Mouse (Mus musculus): ENCODE results near the gene Cd6. TPM values are rescaled to one million over a fixed set of nuclear protein-coding genes. Genes with fewer than 3 reads are reported as not detected.
A peak's percentile ranks its signal among the peaks of the same experiment; 100 is the strongest.

Cd6 gene
- total RNA-seq, 2 experiments from 2014 or later: 0.14 to 0.41 TPM

DNA sequence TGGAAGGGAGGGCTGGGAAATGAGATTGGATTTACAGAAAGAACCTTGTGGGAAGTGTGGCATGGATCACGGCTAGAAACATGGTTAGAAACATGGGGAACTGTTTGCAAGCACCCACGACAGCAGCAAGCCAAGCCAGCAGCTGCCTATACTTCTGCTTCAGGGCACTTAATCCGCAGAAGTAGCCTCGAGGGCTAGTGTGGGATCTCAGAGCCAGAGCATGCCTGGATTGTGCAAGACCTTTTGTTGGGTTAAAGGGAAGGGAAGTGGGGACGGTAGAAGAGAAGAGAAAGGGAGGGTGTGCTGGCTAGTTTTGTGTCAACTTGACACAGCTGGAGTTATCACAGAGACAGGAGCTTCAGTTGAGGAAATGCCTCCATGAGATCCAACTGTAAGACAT is 26.1 kb downstream of the Cd6 start:
- no peak for DNase-seq (ENCODE audit: low spot score in 2 of 2)

DNA sequence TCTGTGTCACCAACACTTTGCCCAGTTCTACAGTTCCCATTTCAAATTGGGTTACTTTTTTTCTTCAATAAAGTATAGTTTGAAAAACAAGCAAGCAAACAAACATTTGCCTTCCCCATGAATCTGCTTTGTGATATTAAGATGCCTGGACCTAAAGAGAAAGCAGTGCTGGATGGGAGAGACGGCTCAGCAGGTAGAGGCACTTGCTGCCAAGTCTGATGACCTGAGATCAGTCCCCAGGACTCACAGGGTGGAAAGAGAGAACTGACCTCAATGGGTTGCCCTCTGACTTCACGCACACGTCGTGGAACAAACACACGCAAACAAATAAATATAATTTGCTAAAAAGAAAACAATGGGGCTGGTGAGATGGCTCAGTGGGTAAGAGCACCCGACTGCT is 28.0 kb downstream of the Cd6 start:
- no peak for DNase-seq (ENCODE audit: low spot score in 2 of 2)

DNA sequence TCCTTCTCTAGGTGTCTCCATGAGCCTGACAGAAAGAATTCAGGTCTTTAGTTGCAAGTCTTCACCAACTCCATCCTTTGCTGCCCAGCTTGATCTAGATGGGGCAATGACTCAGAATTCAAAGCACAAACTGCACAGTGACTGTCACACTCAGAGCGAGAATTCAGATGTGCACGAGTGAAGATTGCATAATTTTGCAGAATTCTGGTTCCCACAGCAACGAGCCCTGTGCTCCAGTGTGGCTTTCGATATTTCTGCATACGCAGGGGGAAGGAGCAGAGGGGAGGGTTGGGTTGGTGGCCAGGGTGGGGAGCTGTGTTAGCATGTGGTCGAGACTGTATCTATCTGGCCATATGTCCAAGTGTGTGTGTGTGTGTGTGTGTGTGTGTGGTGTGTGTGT is 28.8 kb downstream of the Cd6 start:
- peak; percentile 65 to 76 for DNase-seq (ENCODE audit: low spot score in 2 of 2)

- DNase-seq (ENCODE audit: low spot score in 2 of 2): no peak
Measured at GRCm38 (mm10) chr19:10799155-10799554, 30.7 kb downstream of the Cd6 start.

DNA sequence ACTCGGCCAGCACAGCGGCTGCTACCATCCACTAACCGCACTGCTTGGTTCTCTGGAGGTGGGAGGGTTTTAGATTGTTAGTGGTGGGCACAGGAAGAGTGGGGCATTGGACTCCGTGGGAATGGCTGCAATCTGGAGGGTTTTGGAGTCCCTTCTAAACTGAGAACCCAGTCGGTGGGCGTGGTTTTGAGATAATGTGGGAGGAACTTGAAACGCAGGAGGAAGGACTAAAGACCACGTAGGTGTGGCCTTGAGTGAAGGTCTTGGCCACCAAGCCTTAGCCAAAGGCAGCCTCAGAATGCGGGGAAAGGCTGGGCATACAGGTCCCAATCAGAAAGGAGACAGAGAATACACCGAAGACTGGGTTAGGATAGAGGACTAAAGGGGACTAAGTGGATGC is 31.3 kb downstream of the Cd6 start:
- no peak for DNase-seq (ENCODE audit: low spot score in 2 of 2)

DNA sequence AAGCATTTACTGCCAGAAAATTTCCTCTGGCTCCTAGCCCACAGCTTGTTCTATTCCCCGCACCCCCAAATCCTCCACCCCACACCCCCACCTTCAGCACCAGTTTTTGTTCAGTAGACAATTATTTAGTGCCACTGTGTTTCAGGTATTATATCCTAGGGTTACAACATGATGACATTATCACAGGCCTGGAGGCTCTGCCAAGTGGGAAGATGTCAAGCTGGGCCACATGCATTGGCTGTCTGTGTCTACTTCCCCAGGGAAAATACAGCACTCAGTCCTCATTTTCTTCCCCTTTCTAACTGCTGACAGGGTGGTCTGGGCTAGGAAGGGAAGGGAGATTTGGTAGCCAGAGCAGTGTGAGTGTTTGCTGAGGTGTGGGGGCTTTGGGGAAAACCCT is 34.9 kb downstream of the Cd6 start:
- DNase-seq (ENCODE audit: low spot score in 2 of 2): no peak

GRCm38 (mm10) chr19:10793044-10793443 is 36.8 kb downstream of the Cd6 start:
- no peak for DNase-seq (ENCODE audit: low spot score in 2 of 2)

DNA sequence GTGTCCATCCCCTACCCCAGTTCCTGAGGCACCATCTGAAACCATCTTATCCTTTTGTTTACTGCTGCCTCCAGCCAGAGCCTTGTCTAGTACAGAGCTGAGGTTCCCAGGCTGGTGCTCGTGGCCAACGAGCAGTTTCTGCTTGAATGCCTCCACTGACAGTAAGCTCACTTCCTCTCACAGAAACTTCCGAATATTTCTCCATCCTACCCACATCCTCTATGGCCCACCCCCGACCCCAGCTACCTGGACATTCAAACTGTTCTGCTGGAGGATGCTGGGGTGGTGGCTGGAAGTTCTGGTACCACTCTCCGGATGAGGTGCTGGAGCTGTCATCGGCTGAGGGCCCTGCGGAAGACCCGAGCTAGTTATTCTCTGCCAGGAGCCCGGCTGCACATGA is 39.5 kb downstream of the Cd6 start:
- no peak for DNase-seq (ENCODE audit: low spot score in 2 of 2)

GRCm38 (mm10) chr19:10788242-10788641 is 41.6 kb downstream of the Cd6 start:
- no peak for DNase-seq (ENCODE audit: low spot score in 2 of 2)

- no peak for DNase-seq (ENCODE audit: low spot score in 2 of 2)
Measured at GRCm38 (mm10) chr19:10787406-10787805, 42.5 kb downstream of the Cd6 start.

DNA sequence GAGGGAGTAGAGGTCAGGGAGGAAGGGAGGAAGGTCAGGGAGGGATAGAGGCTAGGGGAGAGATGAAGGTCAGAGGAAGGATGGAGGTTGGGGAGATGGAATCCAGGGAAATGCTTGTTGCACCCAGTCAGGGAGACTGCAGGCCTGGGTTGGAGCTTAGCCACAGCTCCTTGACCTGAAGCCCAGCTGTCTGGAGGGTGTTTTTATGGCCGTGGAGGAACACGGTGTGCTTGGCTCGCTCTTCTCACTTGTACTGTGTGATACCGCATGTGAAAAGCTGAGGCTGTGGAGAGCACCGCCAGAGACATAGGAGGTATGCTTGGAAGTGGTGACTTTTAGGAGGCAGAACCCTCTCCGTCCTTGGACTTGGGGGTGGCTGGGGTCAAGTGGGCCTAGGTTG is 43.1 kb downstream of the Cd6 start:
- DNase-seq (ENCODE audit: low spot score in 2 of 2): no peak

GRCm38 (mm10) chr19:10784796-10785459 is 44.9 kb downstream of the Cd6 start:
- peak; percentile 45 to 49 for DNase-seq (ENCODE audit: low spot score in 2 of 2)

DNA sequence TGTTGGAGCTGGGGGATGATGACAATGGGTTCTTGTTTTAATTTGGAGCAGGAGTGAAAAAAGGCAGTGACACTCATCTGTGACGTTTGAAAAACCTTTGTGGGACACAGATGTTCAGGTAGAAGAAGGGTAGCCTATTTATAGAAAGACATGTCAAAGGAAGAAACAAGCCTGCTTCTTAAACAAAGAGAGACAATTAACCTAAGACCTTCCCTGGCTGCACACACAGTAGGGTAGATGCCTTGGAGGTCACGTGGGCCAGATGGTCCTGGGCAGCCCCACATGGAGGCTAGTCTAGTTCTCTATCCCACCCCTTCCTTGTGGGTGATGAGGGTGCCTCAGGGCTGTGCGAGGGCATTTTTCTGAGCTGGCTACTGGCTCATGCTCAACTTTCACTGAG is 45.8 kb downstream of the Cd6 start:
- no peak for DNase-seq (ENCODE audit: low spot score in 2 of 2)

GRCm38 (mm10) chr19:10783168-10783567 is 46.7 kb downstream of the Cd6 start:
- no peak for DNase-seq (ENCODE audit: low spot score in 2 of 2)

DNA sequence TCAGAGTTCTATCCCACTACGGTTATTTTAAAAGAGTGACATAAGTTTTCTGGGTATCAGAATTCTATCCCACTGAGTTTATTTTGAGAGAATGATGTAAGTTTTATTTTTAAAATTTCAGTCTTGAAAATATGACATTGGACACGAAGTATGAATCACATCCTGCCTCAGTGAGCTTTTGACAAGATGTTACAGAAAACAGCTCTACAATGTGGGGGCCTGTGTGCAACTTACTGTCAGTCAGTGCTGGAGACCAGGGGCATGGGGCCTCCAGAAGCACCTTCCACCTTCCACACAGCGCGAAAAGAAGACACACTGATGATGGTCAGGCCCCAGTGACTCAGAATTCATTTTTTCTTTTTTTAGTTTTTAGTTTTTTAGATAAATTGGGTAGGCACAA is 48.2 kb downstream of the Cd6 start:
- DNase-seq (ENCODE audit: low spot score in 2 of 2): peak in 1 of 2 experiments; percentile 34

- DNase-seq (ENCODE audit: low spot score in 2 of 2): no peak
Measured at GRCm38 (mm10) chr19:10776906-10777305, 53.0 kb downstream of the Cd6 start.

DNA sequence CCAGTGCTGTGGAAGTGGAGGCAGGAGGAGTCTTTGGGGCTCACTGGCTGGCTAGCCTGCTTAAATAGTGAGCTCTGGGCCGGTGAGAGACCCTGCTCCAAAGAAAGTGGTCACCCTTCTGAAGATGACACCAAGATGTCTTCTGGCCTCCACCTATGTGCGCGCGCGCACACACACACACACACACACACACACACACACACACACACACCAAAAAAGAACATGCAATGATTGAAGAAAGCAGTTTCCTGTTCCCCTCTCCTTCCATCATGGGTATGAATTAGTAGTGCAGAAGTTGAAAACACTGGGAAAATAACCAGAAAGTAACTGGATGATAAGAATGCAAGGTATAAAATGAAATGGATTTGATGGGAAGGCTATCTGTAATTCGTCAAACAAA is 55.7 kb downstream of the Cd6 start:
- DNase-seq (ENCODE audit: low spot score in 2 of 2): no peak

DNA sequence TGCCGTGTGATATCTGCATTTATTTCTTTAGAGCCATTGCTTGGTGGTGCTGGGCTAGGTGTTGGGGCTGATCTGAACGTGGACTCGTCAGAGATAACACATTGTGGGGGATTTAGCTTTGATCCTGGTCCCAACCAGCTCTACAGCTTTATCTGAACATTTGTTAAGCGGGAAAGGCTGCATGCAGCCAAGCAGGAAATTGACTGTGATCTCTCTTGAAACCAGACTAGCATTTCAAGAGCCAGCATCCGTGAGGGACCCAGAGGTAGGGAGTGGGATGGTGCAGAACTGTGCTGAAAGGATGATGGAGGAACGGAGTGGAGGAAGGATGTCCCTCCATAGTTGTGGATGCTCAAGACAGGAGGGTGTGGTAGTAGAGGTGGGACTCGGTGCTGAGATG is 56.5 kb downstream of the Cd6 start:
- peak in 1 of 2 experiments; percentile 62 for DNase-seq (ENCODE audit: low spot score in 2 of 2)

GRCm38 (mm10) chr19:10772866-10773265 is 57.0 kb downstream of the Cd6 start:
- no peak for DNase-seq (ENCODE audit: low spot score in 2 of 2)

DNA sequence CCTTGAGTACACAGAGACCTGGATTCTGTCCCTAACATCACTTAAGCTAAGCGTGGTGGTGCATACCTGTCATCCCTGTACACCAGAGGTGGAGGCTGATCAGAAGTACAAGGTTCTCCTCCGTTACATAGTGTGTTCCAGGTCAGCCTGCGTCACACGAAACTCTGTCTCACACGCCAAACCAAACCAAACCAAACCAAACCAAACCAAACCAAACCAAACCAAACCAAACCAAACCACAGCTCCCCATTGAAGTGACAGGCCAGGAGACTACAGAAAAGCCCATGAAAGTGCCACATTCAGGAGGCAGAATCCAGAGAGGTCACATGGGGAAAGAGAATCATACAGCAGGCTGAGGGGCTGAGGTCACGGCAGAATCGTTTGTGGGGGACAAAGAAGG is 57.9 kb downstream of the Cd6 start:
- DNase-seq (ENCODE audit: low spot score in 2 of 2): no peak

DNA sequence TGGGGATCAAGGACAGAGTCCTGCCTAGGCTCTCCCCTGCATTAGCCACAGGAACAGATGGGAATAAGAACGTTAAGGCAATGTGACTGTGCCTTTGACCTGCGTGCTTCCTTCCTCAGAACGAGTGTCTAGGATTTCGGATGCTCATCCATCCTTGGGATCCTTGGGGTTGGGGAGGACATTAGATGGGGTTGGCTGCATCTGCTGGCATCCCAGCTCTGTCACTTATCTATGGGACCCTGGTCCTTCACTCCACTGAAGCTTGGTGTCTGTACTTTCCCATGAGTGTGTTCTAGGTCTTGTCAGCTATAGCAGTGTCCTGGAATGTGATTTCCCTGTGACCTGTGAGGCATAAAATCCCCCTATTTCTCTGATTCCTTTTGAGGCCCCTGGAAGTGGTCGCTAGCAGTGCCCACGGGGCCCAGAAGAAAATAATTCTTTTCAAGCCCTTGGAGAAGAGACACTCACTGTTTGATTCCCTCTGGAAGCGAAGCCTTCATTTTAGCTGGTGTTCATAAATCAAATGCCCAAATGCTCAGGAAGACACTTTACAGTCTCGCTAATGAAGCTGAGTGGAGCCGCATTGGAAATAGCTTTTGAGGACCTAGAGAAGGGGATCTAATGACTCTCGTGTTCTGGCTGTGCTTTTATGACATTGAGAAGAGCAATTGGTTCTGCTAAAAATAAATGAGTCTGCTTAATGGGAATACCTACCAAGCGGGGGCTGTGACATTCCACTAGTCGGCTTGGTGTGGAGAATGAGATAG is 60.2 kb downstream of the Cd6 start:
- no peak for DNase-seq (ENCODE audit: low spot score in 2 of 2)

DNA sequence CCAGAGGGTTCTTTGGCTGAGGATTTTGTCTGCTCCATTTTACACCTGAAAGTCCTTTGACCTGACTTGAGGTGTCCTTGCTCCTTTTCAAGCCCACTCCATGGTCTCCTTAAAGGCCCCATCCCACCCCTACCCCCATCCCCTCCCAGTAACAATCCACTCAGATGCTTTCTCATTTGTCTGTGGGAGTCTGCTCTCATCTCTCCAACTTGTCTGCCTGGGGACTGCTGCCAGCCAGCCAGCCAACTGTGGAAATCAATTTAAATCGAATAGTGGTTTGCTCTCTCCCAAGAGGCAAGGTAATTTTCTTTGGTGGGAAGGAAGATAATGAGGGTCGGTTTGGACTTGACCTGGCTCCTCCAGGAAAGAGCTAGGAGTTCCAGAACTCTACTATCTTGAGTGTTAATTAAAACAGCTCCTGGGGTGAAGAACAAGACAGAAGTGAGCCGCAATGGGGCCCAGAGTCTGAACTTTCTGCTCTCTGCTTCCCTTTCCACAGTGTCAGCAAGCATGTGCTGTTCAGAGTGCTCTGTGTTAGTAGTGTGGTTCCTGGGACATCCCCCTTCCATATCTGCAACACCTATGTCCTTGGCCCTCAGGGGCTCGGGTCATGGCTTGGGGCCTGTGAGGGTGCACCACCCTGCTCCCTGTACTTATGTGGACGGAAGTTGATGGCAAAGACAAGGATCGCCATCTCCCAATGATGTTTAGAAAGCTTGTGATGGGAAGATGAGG is 61.0 kb downstream of the Cd6 start:
- DNase-seq (ENCODE audit: low spot score in 2 of 2): peak in 1 of 2 experiments; percentile 61
